Mouse (Mus musculus) c-Kit-negative CD71-positive TER-119-positive erythroid progenitor cells, embryonic 14.5 days (primary cell): ENCODE results near the gene Alkbh2.

Source experiments
- DNase-seq: peaks from one replicate; pipeline ENCODE4 v3.0.0-alpha.2; 2013; ENCODE audit warnings: low read depth, low spot score

The Alkbh2 gene

GRCm38 (mm10) chr5:114101873-114102272 is 26.1 kb downstream of the Alkbh2 start:
- no peak for DNase-seq

DNA sequence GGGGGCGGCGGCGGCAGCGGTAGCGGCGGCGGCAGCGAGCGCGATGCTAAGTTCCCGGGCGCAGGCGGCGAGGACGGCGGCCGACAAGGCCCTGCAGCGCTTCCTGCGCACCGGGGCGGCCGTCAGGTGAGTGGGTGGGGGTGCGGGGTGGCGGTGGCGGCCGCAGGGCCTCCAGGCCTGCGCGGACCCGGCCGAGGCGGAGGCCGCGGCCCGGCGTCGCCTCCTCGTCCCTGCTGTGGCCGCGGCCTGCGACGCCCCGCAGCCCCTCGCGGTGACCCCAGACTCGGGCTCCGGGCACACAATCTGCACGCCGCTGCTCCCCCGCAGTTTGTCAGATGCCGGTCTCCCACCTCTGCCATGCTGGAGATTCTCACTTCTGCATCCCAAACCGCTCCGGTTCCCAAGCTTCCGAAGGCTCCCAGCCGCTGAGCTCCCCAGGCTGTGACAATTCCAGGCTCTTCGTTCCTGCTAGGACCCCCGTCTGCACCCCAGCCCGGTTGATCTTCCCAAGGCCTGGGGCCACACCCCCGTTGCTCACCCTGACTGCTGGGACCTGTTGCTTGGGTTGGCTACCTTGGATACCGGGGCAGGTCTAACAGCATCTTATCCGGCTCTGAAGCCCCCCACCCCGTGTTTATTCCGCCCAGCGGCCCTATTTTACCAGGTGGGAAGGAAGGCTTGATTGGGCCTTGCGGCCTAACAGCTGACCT is 27.5 kb downstream of the Alkbh2 start:
- no peak for DNase-seq

DNA sequence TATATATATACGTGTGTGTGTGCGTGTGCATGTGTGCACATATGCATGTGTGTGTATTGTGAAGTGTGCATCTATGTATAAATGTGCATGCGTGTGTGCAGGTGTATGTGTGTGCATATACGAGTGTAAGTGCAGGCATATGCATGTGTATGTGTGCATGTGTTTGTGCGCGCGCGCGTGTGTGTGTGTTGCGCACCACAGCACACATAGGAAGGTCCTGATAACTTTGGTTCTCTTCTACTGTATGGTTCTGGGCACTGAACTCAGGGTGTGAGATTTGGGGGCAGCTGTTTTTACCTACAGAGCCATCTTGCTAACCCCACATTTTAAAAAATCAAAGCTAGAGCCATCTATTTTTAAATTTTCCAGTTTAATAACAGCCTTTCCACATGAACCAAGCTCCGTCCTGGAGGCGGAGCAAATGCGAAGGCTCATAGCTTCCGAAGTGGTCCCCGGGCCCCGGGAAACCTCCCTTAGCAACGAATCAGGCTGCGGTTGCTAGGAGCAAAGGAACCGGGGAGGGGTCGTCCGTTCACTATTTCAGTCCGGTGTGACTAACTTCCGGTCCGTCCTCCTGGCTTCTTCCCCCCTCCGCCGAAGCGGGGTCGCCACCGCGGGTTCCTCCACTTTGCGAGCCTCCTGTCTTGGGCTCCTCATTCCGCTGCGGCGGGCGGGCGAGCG is 28.2 kb downstream of the Alkbh2 start:
- no peak for DNase-seq

- no peak for DNase-seq
Observed at GRCm38 (mm10) chr5:114091057-114091807, 36.8 kb downstream of the Alkbh2 start, which contains the start of gene Svop. Gene Svop, minus strand, starts transcription at chr5:114091570.

DNA sequence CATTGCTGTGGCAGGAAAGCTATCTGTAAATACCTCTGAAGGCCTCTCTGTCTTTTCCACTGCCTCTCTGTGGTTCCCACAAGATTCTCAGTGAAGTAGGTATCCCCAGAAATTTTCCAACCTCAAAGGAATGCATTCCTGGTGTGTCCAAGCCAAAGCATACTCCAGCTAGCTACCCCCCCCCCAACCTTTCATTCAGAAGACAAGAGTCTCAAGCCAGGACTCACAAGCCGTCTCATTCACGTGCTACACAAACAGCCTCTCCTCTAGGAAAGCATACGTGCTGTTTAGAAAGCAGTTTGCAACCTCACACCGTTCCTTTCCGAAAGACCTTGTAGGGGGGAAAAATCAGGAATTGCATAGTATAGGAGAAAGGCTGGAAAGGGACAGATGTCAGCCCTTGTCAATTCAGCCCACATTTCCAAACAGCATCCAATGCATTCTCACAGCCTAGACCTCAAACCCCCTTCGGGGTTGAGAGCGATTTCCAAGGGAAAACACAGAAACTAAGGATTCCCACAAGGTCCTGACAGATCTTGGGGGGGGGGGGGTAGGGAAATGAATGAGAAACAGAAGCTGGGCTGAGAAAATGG is 37.5 kb downstream of the Alkbh2 start:
- DNase-seq: no peak

- DNase-seq: no peak
Observed at GRCm38 (mm10) chr5:114087875-114088480, 40.0 kb downstream of the Alkbh2 start.

GRCm38 (mm10) chr5:114085501-114085900 is 42.5 kb downstream of the Alkbh2 start:
- no peak for DNase-seq

DNA sequence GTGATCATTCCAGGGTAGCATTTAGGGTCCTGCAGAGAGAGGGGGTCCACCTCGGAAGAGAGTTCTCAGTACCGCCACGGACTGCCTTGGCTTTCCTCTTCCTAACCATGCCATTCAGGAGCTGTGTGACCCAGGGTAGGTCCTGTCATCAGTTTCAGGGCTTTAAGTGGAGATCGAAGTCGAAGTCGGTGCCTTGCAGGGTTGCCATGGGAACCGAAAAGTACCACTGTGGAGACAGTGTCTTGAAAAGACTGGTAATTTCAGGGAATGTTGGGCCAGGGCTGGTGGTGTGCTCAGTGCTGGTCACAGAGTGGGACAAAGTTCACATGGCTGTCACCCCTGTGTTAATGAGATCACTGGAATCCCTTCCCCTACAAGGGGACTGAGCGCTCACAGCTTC is 51.0 kb downstream of the Alkbh2 start:
- no peak for DNase-seq
